ENCODE assay signal across 13 mouse cellular contexts in genomic region chr1:171773232-171773989, GRCm38 (mm10). TPM values are rescaled to one million over a fixed set of nuclear protein-coding genes. Genes with fewer than 3 reads are reported as not detected.
"Had no signal": no experiment of that assay in that cellular context is flagged by ENCODE, and none has a peak within 500 bp of the region (broad histone marks: within the 10 kb centered on the region; RNA-seq: fewer than 3 reads in every experiment).

No protein-coding gene starts in this region.

- DNase-seq: kidney, adult 2 months; kidney, postnatal 25 days; lung, adult 2 months; right cerebral cortex, adult 18-20 months; right cerebral cortex, postnatal 25 days; thymus, postnatal 14 days had no signal

- H3K4me3 ChIP-seq: left cerebral cortex, adult 2 months; limb, embryonic 12.5 days; midbrain, embryonic 12.5 days; neural tube, embryonic 15.5 days had no signal

- H3K36me3 ChIP-seq: limb, embryonic 12.5 days; midbrain, embryonic 12.5 days; neural tube, embryonic 15.5 days had no signal

- ATAC-seq: intestine, embryonic 16.5 days had no signal

- H3K4me2 ChIP-seq: limb, embryonic 12.5 days; midbrain, embryonic 12.5 days; neural tube, embryonic 15.5 days had no signal

- H3K9ac ChIP-seq: limb, embryonic 12.5 days; midbrain, embryonic 12.5 days; neural tube, embryonic 15.5 days had no signal

- H3K9me3 ChIP-seq: limb, embryonic 12.5 days; midbrain, embryonic 12.5 days; neural tube, embryonic 15.5 days had no signal

- H3K27ac ChIP-seq: left cerebral cortex, adult 2 months; limb, embryonic 12.5 days; macrophage; midbrain, embryonic 12.5 days; neural tube, embryonic 15.5 days had no signal

- H3K27me3 ChIP-seq: limb, embryonic 12.5 days; midbrain, embryonic 12.5 days; neural tube, embryonic 15.5 days had no signal

- H3K4me1 ChIP-seq: limb, embryonic 12.5 days; midbrain, embryonic 12.5 days; neural tube, embryonic 15.5 days had no signal

RNA-seq across cellular contexts. Expression of gene Slamf1, which starts 6.5 kb away (rescaled TPM):
- polyA plus RNA-seq: liver, adult 2 months had no signal
